Mouse (Mus musculus): ENCODE data around the gene Pilrb2. TPM values are rescaled to one million over a fixed set of nuclear protein-coding genes. Genes with fewer than 3 reads are reported as not detected.
"Not testable (repeated sequence)": the region's sequence is repeated elsewhere in the genome, so short reads cannot be mapped to it uniquely, and the experiment has no call there.

The Pilrb2 gene
- 111 to 176 TPM (median 151 TPM) in 3 replicates for total RNA-seq (2017)

DNA sequence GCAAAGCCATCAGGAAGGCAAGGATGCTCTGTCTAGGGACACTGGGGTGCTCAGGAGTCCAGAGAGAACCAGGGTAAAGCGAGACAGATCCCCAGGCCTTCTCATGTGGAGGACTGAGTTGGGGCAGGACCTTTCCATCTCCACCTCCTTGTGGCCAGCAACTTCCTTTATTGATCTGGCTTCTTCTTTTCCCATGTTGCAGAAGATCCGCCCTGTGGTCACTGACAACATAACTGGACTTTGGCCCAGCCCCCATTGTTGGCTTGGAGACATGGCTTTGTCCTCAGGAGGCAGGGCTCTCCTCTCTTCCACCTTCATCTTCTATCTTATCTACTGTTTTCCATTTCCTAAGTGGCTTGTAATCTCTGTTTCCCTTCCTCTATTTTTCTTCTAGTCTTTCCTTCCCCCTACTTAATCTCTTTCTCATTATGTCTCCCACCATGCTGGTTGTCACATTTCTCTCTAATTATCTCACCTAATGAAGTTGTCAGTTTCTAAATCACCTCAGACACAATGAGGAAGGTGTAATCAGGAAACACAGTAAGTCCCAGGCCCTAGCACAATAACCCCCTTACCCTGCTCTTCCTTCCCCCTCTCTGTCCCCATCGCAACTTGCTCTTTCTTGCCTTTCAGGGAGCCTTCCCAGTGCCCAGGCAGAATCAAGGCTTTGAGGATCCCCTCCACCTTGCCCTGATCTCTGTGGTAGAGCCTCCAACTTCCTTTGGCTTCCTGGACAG, at the start of gene Pilrb2:
Gene Pilrb2, minus strand, starts transcription at position 172 of the 737 bp plus-strand sequence.
- peak; percentile 91 for ATAC-seq (replicated peaks; ENCODE audit: insufficient number of reproducible peaks, low FRiP score, low TSS enrichment, poor library complexity, severe bottlenecking)

- no peak for ATAC-seq (replicated peaks; ENCODE audit: insufficient number of reproducible peaks, low FRiP score, low TSS enrichment, poor library complexity, severe bottlenecking)
Observed at GRCm38 (mm10) chr5:137915550-137915949, 43.9 kb upstream of the Pilrb2 start.

DNA sequence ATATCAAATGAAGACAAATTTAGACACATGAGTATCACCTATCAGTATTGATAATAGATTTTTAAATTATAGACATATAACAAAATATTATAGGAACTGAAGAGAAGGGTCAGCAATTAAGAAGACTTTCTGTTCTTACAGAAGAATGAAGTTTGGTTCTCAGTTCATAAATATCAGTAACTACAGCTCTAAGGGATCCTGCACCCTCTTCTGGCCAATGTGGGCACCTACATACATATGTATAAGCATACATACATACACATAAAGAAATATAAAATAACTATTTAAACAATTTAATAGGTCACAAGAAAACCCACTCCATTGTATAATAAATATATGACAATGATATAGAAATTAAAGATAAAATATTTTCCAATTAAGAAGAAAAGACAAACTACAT, 42.9 kb upstream of the Pilrb2 start:
- ATAC-seq (replicated peaks; ENCODE audit: insufficient number of reproducible peaks, low FRiP score, low TSS enrichment, poor library complexity, severe bottlenecking): no peak

DNA sequence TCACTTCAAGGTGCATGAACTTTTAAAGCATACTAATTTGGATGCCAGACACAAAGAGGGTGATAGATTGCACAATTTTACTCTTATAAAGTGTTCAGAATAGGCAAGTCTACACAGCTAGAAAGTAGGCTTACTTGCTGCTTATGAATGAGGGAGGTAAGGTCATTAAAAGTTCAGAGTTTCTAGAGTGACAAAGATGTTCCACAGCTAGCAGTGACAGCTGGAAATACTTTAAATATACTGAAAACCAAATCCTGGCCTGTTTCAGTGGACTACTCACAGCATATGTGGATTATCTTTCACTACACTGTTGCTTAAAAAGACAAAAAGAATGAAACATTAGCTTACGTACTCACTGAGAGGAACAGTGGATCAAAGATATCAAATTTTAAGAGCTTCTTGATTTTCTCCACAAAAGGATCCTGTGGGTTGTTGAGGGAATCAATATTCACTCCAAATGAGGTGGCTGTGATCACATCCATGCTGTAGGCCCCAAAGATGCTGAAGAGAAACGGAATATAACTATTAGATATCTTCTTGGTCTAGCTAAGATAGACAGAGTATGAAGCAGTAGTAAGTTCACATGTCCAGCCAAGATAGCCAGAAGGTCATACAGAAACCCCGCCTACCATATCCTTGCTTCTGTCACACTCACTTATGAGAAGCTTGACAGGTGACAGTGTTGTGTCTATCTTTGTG, 38.1 kb upstream of the Pilrb2 start:
- no peak for ATAC-seq (replicated peaks; ENCODE audit: insufficient number of reproducible peaks, low FRiP score, low TSS enrichment, poor library complexity, severe bottlenecking)

GRCm38 (mm10) chr5:137897812-137898211, 26.2 kb upstream of the Pilrb2 start:
- no peak for ATAC-seq (replicated peaks; ENCODE audit: insufficient number of reproducible peaks, low FRiP score, low TSS enrichment, poor library complexity, severe bottlenecking)

GRCm38 (mm10) chr5:137892954-137893353, 21.3 kb upstream of the Pilrb2 start:
- no peak for ATAC-seq (replicated peaks; ENCODE audit: insufficient number of reproducible peaks, low FRiP score, low TSS enrichment, poor library complexity, severe bottlenecking)

DNA sequence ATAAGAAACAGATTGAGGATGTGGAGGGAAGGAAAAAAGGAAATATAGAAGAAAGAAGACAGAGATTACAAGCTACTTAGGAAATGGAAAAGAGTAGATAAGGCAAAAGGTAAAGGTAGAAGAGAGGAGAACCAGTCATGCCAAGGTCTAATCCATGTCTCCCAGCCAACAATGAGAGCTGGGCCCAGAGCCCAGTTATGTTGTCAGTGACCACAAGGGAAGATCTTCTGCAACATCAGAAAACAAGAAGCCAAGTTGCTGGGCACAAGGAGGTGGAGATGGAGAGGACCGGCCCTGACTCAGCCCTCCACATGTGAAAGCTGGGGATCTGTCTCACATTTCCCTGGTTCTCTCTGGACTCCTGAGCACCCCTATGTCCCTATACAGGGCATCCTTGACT, 16.1 kb upstream of the Pilrb2 start:
- ATAC-seq (replicated peaks; ENCODE audit: insufficient number of reproducible peaks, low FRiP score, low TSS enrichment, poor library complexity, severe bottlenecking): no peak

GRCm38 (mm10) chr5:137885894-137886293, 14.3 kb upstream of the Pilrb2 start:
- ATAC-seq (replicated peaks; ENCODE audit: insufficient number of reproducible peaks, low FRiP score, low TSS enrichment, poor library complexity, severe bottlenecking): peak; percentile 33; the same call in 1 of the 2 replicates

DNA sequence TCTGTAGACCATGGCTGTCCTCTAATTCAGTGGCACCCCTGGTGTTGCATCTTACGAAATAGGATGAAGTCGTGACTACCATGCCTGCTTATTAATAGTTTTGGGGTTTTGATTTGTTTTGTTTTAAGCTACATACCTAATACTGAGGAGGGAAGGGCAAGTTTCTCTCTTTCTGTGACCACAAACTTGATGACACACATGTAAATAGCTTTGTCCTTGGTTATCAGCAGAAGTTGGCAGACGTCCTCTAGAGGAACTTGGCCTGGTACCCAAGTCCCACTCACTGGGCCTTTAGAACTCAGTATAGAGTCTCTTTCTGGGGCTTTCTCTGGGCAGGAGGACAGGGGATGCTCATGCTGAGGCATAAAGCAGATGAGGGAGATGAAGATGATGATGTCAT, 11.7 kb upstream of the Pilrb2 start:
- peak; percentile 70 for ATAC-seq (replicated peaks; ENCODE audit: insufficient number of reproducible peaks, low FRiP score, low TSS enrichment, poor library complexity, severe bottlenecking)

- ATAC-seq (replicated peaks; ENCODE audit: insufficient number of reproducible peaks, low FRiP score, low TSS enrichment, poor library complexity, severe bottlenecking): peak; percentile 94
Observed at GRCm38 (mm10) chr5:137882922-137883321, 11.3 kb upstream of the Pilrb2 start.

- 0 out of 2 replicates have a peak, but pooled peaks have one; percentile 32 for ATAC-seq (replicated peaks; ENCODE audit: insufficient number of reproducible peaks, low FRiP score, low TSS enrichment, poor library complexity, severe bottlenecking)
Observed at GRCm38 (mm10) chr5:137877860-137878259, 6.2 kb upstream of the Pilrb2 start.

DNA sequence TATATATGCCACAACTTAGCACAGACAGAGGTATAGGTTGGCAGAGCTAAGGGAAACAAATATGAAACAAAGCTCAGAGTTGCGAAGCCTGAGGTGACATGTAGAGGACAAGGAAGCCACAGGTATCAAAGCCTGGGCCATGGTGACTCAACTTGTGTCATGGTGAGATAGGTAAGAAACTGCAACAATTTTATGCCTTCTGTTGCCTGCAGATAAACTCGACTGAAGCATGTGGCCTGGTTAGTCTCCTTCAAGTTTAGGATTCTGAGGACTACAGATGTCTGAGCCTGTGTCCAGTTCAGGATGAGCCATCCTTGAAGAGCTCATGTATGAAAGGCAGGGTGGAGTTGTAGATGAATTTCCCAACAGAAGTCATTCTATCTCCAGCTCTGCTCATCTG, 3.4 kb upstream of the Pilrb2 start:
- no peak for ATAC-seq (replicated peaks; ENCODE audit: insufficient number of reproducible peaks, low FRiP score, low TSS enrichment, poor library complexity, severe bottlenecking)

GRCm38 (mm10) chr5:137872381-137872702, 727 bp upstream of the Pilrb2 start:
- not testable (repeated sequence) for ATAC-seq (replicated peaks; ENCODE audit: insufficient number of reproducible peaks, low FRiP score, low TSS enrichment, poor library complexity, severe bottlenecking)

- not testable (repeated sequence) for ATAC-seq (replicated peaks; ENCODE audit: insufficient number of reproducible peaks, low FRiP score, low TSS enrichment, poor library complexity, severe bottlenecking)
Observed at GRCm38 (mm10) chr5:137868600-137868999, 3.0 kb downstream of the Pilrb2 start.

- peak; percentile 76 for ATAC-seq (replicated peaks; ENCODE audit: insufficient number of reproducible peaks, low FRiP score, low TSS enrichment, poor library complexity, severe bottlenecking)
Observed at GRCm38 (mm10) chr5:137864008-137864407, 7.6 kb downstream of the Pilrb2 start.

- peak; percentile 89 for ATAC-seq (replicated peaks; ENCODE audit: insufficient number of reproducible peaks, low FRiP score, low TSS enrichment, poor library complexity, severe bottlenecking)
Observed at GRCm38 (mm10) chr5:137857960-137858710, 13.5 kb downstream of the Pilrb2 start, which contains the start of gene Pilrb1. Gene Pilrb1 (minus strand): TSS chr5:137858106.

DNA sequence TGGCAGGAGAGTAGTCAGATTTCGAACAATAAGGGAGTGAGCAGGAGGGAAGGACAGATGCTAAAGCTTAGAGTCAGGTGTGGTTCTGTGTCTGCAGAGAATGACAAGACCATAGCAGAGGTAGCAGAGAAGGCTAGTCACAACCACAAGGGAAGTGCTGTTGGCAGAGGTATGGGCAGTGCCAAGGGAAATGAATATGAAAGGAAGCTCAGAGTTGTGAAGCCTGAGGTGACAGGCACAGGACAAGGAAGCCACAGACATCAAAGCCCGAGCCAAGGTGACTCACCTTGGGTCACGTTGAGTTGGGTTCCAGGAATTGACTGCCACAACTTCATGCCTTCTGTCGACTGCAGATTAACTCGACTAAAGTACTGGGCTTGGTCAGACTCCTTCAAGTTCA, 14.7 kb downstream of the Pilrb2 start:
- ATAC-seq (replicated peaks; ENCODE audit: insufficient number of reproducible peaks, low FRiP score, low TSS enrichment, poor library complexity, severe bottlenecking): not testable (repeated sequence)

DNA sequence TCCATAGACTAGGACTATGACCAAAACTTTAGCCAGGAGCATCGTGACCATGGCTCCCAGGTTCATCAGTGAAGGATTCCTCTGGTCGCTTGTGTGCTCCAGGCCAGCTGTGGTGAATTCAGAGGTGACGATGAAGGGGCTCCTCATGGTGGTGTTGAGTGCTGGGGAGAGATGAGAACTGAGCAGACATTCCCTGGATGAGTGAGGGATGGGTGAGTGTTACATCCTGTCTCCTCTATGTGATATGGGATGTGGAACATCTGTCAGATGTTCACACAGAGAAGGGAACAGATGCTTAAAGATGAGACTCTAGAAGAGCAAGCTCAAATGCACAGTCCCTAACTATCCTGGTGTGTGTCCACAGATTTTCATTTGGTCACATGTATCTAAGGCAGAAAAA, 16.7 kb downstream of the Pilrb2 start:
- not testable (repeated sequence) for ATAC-seq (replicated peaks; ENCODE audit: insufficient number of reproducible peaks, low FRiP score, low TSS enrichment, poor library complexity, severe bottlenecking)

GRCm38 (mm10) chr5:137850313-137850712, 21.3 kb downstream of the Pilrb2 start:
- ATAC-seq (replicated peaks; ENCODE audit: insufficient number of reproducible peaks, low FRiP score, low TSS enrichment, poor library complexity, severe bottlenecking): peak; percentile 82

Data from monocyte, adult 5-6 weeks (primary cell).